Mouse (Mus musculus): ENCODE measurements around the gene Rps6ka5.
A peak's percentile ranks its signal among the peaks of the same experiment; 100 is the strongest.

Gene Rps6ka5

GRCm38 (mm10) chr12:100726651-100727050, at the start of gene Rps6ka5:
Rps6ka5 (minus strand) TSS chr12:100726983.
- no peak for DNase-seq

GRCm38 (mm10) chr12:100775911-100776581, 49.3 kb upstream of the Rps6ka5 start:
- DNase-seq = peak; percentile 81 to 87

- DNase-seq = peak; percentile 48 to 60
Measured at GRCm38 (mm10) chr12:100775291-100775690, 48.5 kb upstream of the Rps6ka5 start.

- no peak for DNase-seq
Measured at GRCm38 (mm10) chr12:100774756-100775155, 48.0 kb upstream of the Rps6ka5 start.

- DNase-seq = peak; percentile 56 to 65
Measured at GRCm38 (mm10) chr12:100772230-100772984, 45.6 kb upstream of the Rps6ka5 start.

- no peak for DNase-seq
Measured at GRCm38 (mm10) chr12:100770765-100771164, 44.0 kb upstream of the Rps6ka5 start.

GRCm38 (mm10) chr12:100769871-100770270, 43.1 kb upstream of the Rps6ka5 start:
- DNase-seq = no peak

- no peak for DNase-seq
Measured at GRCm38 (mm10) chr12:100764329-100765018, 37.7 kb upstream of the Rps6ka5 start.

- DNase-seq = no peak
Measured at GRCm38 (mm10) chr12:100762663-100763425, 36.1 kb upstream of the Rps6ka5 start.

GRCm38 (mm10) chr12:100757427-100757826, 30.6 kb upstream of the Rps6ka5 start:
- DNase-seq = no peak

- no peak for DNase-seq
Measured at GRCm38 (mm10) chr12:100753716-100754115, 26.9 kb upstream of the Rps6ka5 start.

- DNase-seq = no peak
Measured at GRCm38 (mm10) chr12:100752977-100753376, 26.2 kb upstream of the Rps6ka5 start.

- no peak for DNase-seq
Measured at GRCm38 (mm10) chr12:100742468-100742867, 15.7 kb upstream of the Rps6ka5 start.

GRCm38 (mm10) chr12:100740313-100740712, 13.5 kb upstream of the Rps6ka5 start:
- no peak for DNase-seq

GRCm38 (mm10) chr12:100739011-100739570, 12.3 kb upstream of the Rps6ka5 start:
- peak in 1 of 2 experiments; percentile 7 for DNase-seq

- DNase-seq = no peak
Measured at GRCm38 (mm10) chr12:100738498-100738897, 11.7 kb upstream of the Rps6ka5 start.

- no peak for DNase-seq
Measured at GRCm38 (mm10) chr12:100735581-100735980, 8.8 kb upstream of the Rps6ka5 start.

- no peak for DNase-seq
Measured at GRCm38 (mm10) chr12:100735156-100735555, 8.4 kb upstream of the Rps6ka5 start.

- no peak for DNase-seq
Measured at GRCm38 (mm10) chr12:100728646-100729485, 2.1 kb upstream of the Rps6ka5 start.

GRCm38 (mm10) chr12:100727891-100728290, 1.1 kb upstream of the Rps6ka5 start:
- DNase-seq = no peak

GRCm38 (mm10) chr12:100725458-100725786, 1.4 kb downstream of the Rps6ka5 start:
- DNase-seq = no peak
